Mouse (Mus musculus) C2C12 (cell line): ENCODE results near the gene Pi4ka. TPM values are rescaled to one million over a fixed set of nuclear protein-coding genes. Genes with fewer than 3 reads are reported as not detected.
A peak's percentile ranks its signal among the peaks of the same experiment; 100 is the strongest.

Experiments
- H3K27me3 ChIP-seq: one replicate; pipeline ENCODE4 v1.6.1; 2011; ENCODE audit not compliant: control insufficient read depth, insufficient read depth, insufficient read length
- H3K36me3 ChIP-seq: one replicate; pipeline ENCODE4 v1.6.1; 2011; ENCODE audit not compliant: control insufficient read depth, insufficient read depth
- H3K4me3 ChIP-seq: one replicate; pipeline ENCODE4 v1.5.1; 2011; ENCODE audit warnings: mild to moderate bottlenecking, control low read depth; ENCODE audit not compliant: poor library complexity, insufficient read depth, severe bottlenecking
- H3K79me2 ChIP-seq: one replicate; pipeline ENCODE4 v1.6.1; 2011; ENCODE audit not compliant: control insufficient read depth, insufficient read depth
- H3K79me3 ChIP-seq: one replicate; pipeline ENCODE4 v1.6.1; 2011; ENCODE audit warnings: low read depth, control low read depth
- H3ac ChIP-seq: one replicate; pipeline ENCODE3; 2011; ENCODE audit warnings: low read depth; ENCODE audit not compliant: control insufficient read depth, insufficient read length
- CEBPB ChIP-seq: IDR thresholded peaks from one replicate; pipeline ENCODE4 v1.6.1; 2011; ENCODE audit warnings: low read depth, mild to moderate bottlenecking, control low read depth, moderate library complexity
- CTCF ChIP-seq: IDR thresholded peaks from one replicate; pipeline ENCODE4 v1.5.1; 2011; ENCODE audit not compliant: control insufficient read depth, insufficient read depth, insufficient read length
- FOSL1 ChIP-seq: IDR thresholded peaks from one replicate; pipeline ENCODE4 v1.8.0; 2011; ENCODE audit warnings: mild to moderate bottlenecking, low read length; ENCODE audit not compliant: poor library complexity, insufficient read depth, severe bottlenecking
- MAX ChIP-seq: IDR thresholded peaks from one replicate; pipeline ENCODE4 v1.6.1; 2011; ENCODE audit warnings: mild to moderate bottlenecking, control low read depth
- MYOD1 ChIP-seq: IDR thresholded peaks from one replicate; pipeline ENCODE4 v1.6.1; 2011; ENCODE audit warnings: low read depth; ENCODE audit not compliant: control insufficient read depth, insufficient read length
- MYOG ChIP-seq: IDR thresholded peaks from one replicate; pipeline ENCODE4 v1.6.1; 2011; ENCODE audit not compliant: control insufficient read depth, insufficient read length; ENCODE audit errors: extremely low read depth
- USF1 ChIP-seq: IDR thresholded peaks from one replicate; pipeline ENCODE4 v1.6.1; 2011; ENCODE audit warnings: low read depth, mild to moderate bottlenecking, control low read depth, moderate library complexity
- polyA plus RNA-seq: library from polyadenylated mRNA; unstranded; fragments of >200 nt; fragmentation: generic; extraction: Trizol; gene quantifications from one replicate; pipeline ENCODE4 v1.2.1, GENCODE M21; 2012; ENCODE audit warnings: missing spikeins

The Pi4ka gene
- polyA plus RNA-seq, 1 experiment, result 39.5 TPM

GRCm38 (mm10) chr16:17292751-17293150 is 113.4 kb downstream of the Pi4ka start:
- Histone ChIP-seq H3ac (no peak overlapping the region), H3K79me3 (no peaks in the 10 kb centered on the region), H3K79me2 (no peaks in the 10 kb centered on the region), H3K27me3 (no peaks in the 10 kb centered on the region), H3K36me3 (peaks cover 28% of the 10 kb centered on the region), H3K4me3 (no peak overlapping the region)
- TF ChIP-seq CTCF (peak; percentile 62), MYOG (no peak)

- Histone ChIP-seq H3K4me3 (no peak overlapping the region), H3K79me3 (no peaks in the 10 kb centered on the region), H3K79me2 (no peaks in the 10 kb centered on the region), H3ac (no peak overlapping the region), H3K36me3 (peaks cover 17% of the 10 kb centered on the region), H3K27me3 (no peaks in the 10 kb centered on the region)
- TF ChIP-seq MYOD1 (no peak), CEBPB (no peak), FOSL1 (no peak), MAX (no peak), USF1 (no peak), CTCF (no peak), MYOG (no peak)
These were observed 115.1 kb downstream of the Pi4ka start for GRCm38 (mm10) chr16:17291016-17291415.

DNA sequence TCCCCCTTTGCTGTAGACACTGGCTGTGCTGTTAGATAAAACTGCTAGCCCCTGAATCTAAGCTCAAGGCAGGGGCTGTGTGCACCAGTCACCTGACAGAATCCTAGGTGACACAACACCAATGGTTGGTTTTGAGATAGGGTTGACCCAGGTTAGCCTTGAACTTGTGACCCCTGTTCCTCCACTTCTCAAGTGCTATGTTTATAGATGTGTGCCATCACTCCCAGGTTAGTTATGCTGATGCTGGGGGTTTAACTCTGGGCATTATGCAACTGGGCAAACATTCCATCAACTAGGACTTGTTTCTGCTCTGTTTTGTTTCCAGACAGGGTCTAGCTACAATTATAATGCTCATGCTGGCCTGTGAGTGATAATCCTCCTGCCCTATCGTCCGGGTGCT is 119.0 kb downstream of the Pi4ka start:
- peaks cover 17% of the 10 kb centered on the region for H3K36me3 ChIP-seq

GRCm38 (mm10) chr16:17283151-17283550 is 123.0 kb downstream of the Pi4ka start:
- H3K36me3 ChIP-seq, result peaks cover 11% of the 10 kb centered on the region
- H3K79me3 ChIP-seq, result no peaks in the 10 kb centered on the region
- no peaks in the 10 kb centered on the region for H3K79me2 ChIP-seq
- TF ChIP-seq CTCF (no peak), MYOG (no peak), FOSL1 (no peak), USF1 (no peak), CEBPB (no peak), MYOD1 (no peak), MAX (no peak)
- H3ac ChIP-seq, result no peak overlapping the region
- H3K27me3 ChIP-seq, result no peaks in the 10 kb centered on the region
- H3K4me3 ChIP-seq, result no peak overlapping the region

More for the DNA sequence above, 119.0 kb downstream of the Pi4ka start:
- Histone ChIP-seq H3K27me3 (no peaks in the 10 kb centered on the region), H3K4me3 (no peak overlapping the region), H3K79me3 (no peaks in the 10 kb centered on the region), H3K79me2 (no peaks in the 10 kb centered on the region), H3ac (no peak overlapping the region)
- TF ChIP-seq USF1 (no peak), FOSL1 (no peak), MAX (no peak), CTCF (no peak), MYOD1 (no peak), MYOG (no peak), CEBPB (no peak)

DNA sequence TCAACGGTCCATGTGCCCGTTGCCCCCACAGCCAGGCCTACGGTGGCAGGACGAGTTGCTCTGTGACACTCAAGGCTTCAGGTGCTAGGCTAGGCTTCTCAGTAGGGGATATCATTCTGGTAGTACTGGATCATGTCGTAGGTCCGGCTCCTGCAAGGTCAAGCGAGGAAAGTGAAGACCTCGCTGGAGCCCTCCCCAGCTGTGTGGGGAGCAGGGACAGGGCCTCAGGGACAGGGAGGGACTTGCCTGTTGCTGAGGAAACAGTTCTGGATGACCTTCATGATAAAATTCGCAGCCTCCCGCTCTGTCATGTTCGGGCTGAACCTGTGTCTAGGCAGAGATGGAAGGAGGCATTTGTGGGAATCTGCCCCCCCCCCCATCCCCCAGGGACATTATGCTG is 125.6 kb downstream of the Pi4ka start:
- no peaks in the 10 kb centered on the region for H3K79me2 ChIP-seq
- H3K36me3 ChIP-seq, result peaks cover 8% of the 10 kb centered on the region
- H3ac ChIP-seq, result no peak overlapping the region
- no peaks in the 10 kb centered on the region for H3K27me3 ChIP-seq
- no peaks in the 10 kb centered on the region for H3K79me3 ChIP-seq
- H3K4me3 ChIP-seq, result no peak overlapping the region
- TF ChIP-seq MYOD1, result no peak
- no peak for TF ChIP-seq CTCF
- no peak for TF ChIP-seq FOSL1
- no peak for TF ChIP-seq CEBPB
- TF ChIP-seq USF1, result no peak
- TF ChIP-seq MYOG, result no peak

DNA sequence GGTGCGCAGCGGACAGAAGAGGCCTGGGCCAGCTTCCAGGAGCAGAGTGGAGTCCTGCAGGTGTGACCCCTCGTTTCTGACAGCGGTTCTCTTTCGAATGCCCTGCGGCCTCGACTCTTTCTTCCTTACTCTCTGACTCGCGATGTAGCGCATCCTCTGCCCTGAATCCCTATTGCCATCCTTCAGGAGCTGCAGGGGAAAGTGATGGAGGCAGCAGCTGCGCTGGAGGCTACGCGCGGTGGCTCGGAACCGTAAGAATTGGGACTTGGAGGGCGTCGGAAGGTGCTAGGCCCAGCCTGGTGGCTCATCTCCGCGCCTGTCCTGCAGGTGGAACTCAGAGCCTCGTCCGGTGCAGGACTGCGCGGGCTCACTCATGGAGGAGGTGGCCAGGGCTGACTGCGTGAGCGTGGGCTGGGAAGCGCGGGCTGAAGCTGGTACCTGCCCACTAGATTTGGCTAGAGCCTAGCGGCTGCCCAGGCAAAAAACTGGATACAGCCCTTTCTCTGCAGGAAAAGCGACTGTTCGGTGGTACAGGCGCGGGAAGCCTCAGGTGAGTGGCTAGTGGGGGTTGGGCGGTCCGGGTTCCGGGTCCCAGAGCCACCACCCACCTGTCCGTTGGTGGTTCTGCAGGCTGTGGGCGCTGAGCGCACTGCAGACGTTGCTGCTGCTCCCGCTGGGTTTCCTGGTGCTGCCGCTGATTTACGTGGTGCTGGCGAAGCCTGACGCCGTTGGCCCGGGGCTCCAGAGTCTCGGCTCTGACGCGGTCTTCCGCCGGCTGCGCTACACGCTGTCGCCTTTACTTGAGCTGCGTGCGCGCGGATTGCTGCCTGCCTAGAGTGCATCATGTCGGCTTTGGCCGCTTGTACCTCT is 128.5 kb downstream of the Pi4ka start:
- Histone ChIP-seq H3ac (no peak overlapping the region), H3K79me3 (no peaks in the 10 kb centered on the region), H3K79me2 (no peaks in the 10 kb centered on the region), H3K4me3 (no peak overlapping the region), H3K27me3 (no peaks in the 10 kb centered on the region), H3K36me3 (peaks cover 6% of the 10 kb centered on the region)
- TF ChIP-seq MYOD1 (no peak), MAX (no peak), FOSL1 (no peak), CTCF (no peak), USF1 (no peak), MYOG (no peak), CEBPB (no peak)
